Mouse (Mus musculus): ENCODE measurements around the gene Ythdf1. TPM values are rescaled to one million over a fixed set of nuclear protein-coding genes. Genes with fewer than 3 reads are reported as not detected.

Ythdf1 gene
- polyA plus RNA-seq, 1 experiment = 76.7 TPM

DNA sequence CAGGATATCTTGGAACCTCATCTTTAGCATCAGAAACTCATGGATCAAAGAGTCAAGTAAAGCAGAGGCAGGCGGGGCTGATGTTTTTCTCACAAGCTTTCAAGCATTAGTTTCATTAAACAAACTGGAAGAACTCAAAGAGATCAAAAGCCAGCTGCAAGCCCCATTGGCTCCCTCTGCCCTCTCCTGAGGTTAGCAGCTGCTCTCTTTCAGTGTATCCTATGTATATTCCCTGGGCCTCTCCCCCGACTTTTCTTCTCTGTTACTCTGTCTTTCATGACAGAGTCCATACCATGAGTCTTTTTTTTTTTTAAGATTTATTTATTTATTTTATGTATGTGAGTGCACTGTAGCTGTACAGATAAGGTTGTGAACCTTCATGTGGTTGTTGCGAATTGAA lies 39.4 kb upstream of the Ythdf1 start:
- Histone ChIP-seq H3K4me3 (ENCODE audit: control insufficient read depth, insufficient read depth, low read length) (no peak overlapping the region), H3K36me3 (ENCODE audit: control insufficient read depth, insufficient read depth, low read length) (no peaks in the 10 kb centered on the region), H3K4me1 (replicated peaks; ENCODE audit: control insufficient read depth, insufficient read depth, low read length) (no peaks in the 10 kb centered on the region), H3K27ac (ENCODE audit: control insufficient read depth, insufficient read depth, low read length) (no peak overlapping the region), H3K27me3 (ENCODE audit: control insufficient read depth, insufficient read depth, low read length) (peaks cover 2% of the 10 kb centered on the region; the same call in 1 of the 2 replicates)
- WGBS = 83% methylated on average over 3 of the region's 3 CpGs
- DNase-seq = no peak
- TF ChIP-seq CTCF (IDR thresholded peaks at IDR 0.05; ENCODE audit: borderline replicate concordance, control insufficient read depth, extremely low read depth, insufficient read depth, low read length, poor library complexity) = no peak
- TF ChIP-seq POLR2A (IDR thresholded peaks at IDR 0.05; ENCODE audit: control insufficient read depth, extremely low read depth, insufficient read depth, low read length, poor library complexity) = no peak

- TF ChIP-seq CTCF (IDR thresholded peaks at IDR 0.05; ENCODE audit: borderline replicate concordance, control insufficient read depth, extremely low read depth, insufficient read depth, low read length, poor library complexity) = no peak
- TF ChIP-seq POLR2A (IDR thresholded peaks at IDR 0.05; ENCODE audit: control insufficient read depth, extremely low read depth, insufficient read depth, low read length, poor library complexity) = no peak
- Histone ChIP-seq H3K27ac (ENCODE audit: control insufficient read depth, insufficient read depth, low read length) (no peak overlapping the region), H3K4me3 (ENCODE audit: control insufficient read depth, insufficient read depth, low read length) (no peak overlapping the region), H3K4me1 (replicated peaks; ENCODE audit: control insufficient read depth, insufficient read depth, low read length) (no peaks in the 10 kb centered on the region), H3K36me3 (ENCODE audit: control insufficient read depth, insufficient read depth, low read length) (no peaks in the 10 kb centered on the region), H3K27me3 (ENCODE audit: control insufficient read depth, insufficient read depth, low read length) (peaks cover 4% of the 10 kb centered on the region; the same call in 1 of the 2 replicates)
- no peak for DNase-seq
- 65% methylated on average over 7 of the region's 7 CpGs for WGBS
These were observed 38.9 kb upstream of the Ythdf1 start for GRCm38 (mm10) chr2:180959605-180960004.

GRCm38 (mm10) chr2:180954061-180955047 lies 33.6 kb upstream of the Ythdf1 start, which contains the start of gene Nkain4:
TSS of gene Nkain4 (minus strand) at chr2:180954699.
- Histone ChIP-seq H3K36me3 (ENCODE audit: control insufficient read depth, insufficient read depth, low read length) (no peaks in the 10 kb centered on the region), H3K4me3 (ENCODE audit: control insufficient read depth, insufficient read depth, low read length) (no peak within 1 kb of the TSS), H3K27ac (ENCODE audit: control insufficient read depth, insufficient read depth, low read length) (no peak within 1 kb of the TSS), H3K4me1 (replicated peaks; ENCODE audit: control insufficient read depth, insufficient read depth, low read length) (no peaks in the 10 kb centered on the region), H3K27me3 (ENCODE audit: control insufficient read depth, insufficient read depth, low read length) (peaks cover 8% of the 10 kb centered on the region)
- no peak for DNase-seq
- TF ChIP-seq CTCF (IDR thresholded peaks at IDR 0.05; ENCODE audit: borderline replicate concordance, control insufficient read depth, extremely low read depth, insufficient read depth, low read length, poor library complexity) (no peak), POLR2A (IDR thresholded peaks at IDR 0.05; ENCODE audit: control insufficient read depth, extremely low read depth, insufficient read depth, low read length, poor library complexity) (no peak)
- 5% methylated on average over 52 of the region's 52 CpGs for WGBS

DNA sequence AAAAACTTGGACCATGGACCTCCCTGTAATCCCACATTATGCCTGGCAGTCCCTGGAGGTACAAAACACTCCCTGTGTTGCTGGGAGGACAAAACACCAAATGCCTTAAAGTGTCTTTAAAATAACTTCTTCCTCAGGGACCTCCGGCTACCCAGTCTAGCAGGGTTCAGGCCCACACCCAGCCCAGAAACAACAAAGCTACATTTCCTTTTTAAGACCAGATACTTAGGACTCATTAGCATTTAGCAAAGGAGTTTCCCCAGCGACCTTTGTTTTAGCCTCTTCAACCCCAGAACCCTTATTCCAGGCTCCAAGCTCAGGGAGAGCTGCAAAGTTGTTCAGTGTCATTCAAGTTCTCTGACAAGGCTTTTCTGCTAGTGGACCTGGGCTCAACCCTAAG lies 32.9 kb upstream of the Ythdf1 start:
- Histone ChIP-seq H3K4me1 (replicated peaks; ENCODE audit: control insufficient read depth, insufficient read depth, low read length) (no peaks in the 10 kb centered on the region), H3K27me3 (ENCODE audit: control insufficient read depth, insufficient read depth, low read length) (peaks cover 8% of the 10 kb centered on the region), H3K36me3 (ENCODE audit: control insufficient read depth, insufficient read depth, low read length) (no peaks in the 10 kb centered on the region), H3K4me3 (ENCODE audit: control insufficient read depth, insufficient read depth, low read length) (no peak overlapping the region), H3K27ac (ENCODE audit: control insufficient read depth, insufficient read depth, low read length) (no peak overlapping the region)
- WGBS = 62% methylated on average over 2 of the region's 2 CpGs
- no peak for DNase-seq
- TF ChIP-seq CTCF (IDR thresholded peaks at IDR 0.05; ENCODE audit: borderline replicate concordance, control insufficient read depth, extremely low read depth, insufficient read depth, low read length, poor library complexity) (no peak), POLR2A (IDR thresholded peaks at IDR 0.05; ENCODE audit: control insufficient read depth, extremely low read depth, insufficient read depth, low read length, poor library complexity) (no peak)

- WGBS = 54% methylated on average over 9 of the region's 9 CpGs
- DNase-seq = no peak
- Histone ChIP-seq H3K36me3 (ENCODE audit: control insufficient read depth, insufficient read depth, low read length) (no peaks in the 10 kb centered on the region), H3K27me3 (ENCODE audit: control insufficient read depth, insufficient read depth, low read length) (peaks cover 8% of the 10 kb centered on the region), H3K4me3 (ENCODE audit: control insufficient read depth, insufficient read depth, low read length) (no peak overlapping the region), H3K4me1 (replicated peaks; ENCODE audit: control insufficient read depth, insufficient read depth, low read length) (no peaks in the 10 kb centered on the region), H3K27ac (ENCODE audit: control insufficient read depth, insufficient read depth, low read length) (no peak overlapping the region)
- TF ChIP-seq CTCF (IDR thresholded peaks at IDR 0.05; ENCODE audit: borderline replicate concordance, control insufficient read depth, extremely low read depth, insufficient read depth, low read length, poor library complexity) (no peak), POLR2A (IDR thresholded peaks at IDR 0.05; ENCODE audit: control insufficient read depth, extremely low read depth, insufficient read depth, low read length, poor library complexity) (no peak)
These were observed 32.0 kb upstream of the Ythdf1 start for GRCm38 (mm10) chr2:180952731-180953171.

DNA sequence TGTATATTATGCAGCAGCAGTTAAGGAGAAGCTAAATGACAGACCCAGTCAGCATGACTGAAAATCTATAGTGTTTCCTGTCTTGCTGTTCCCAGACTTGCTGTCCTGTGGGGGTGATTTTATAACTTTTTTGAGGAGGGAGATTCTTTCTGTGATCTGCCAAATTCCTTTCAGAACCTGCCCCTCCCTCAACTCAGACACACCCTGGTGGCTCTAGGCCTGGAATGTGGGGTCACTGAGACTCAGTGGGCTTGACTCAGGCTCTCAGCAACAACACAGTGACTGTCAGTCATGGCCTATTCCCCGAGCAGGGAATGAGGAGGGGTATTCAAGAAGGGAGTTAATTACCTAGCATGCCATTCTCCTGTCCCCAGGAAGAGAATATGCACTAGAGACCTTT lies 29.2 kb upstream of the Ythdf1 start:
- Histone ChIP-seq H3K27ac (ENCODE audit: control insufficient read depth, insufficient read depth, low read length) (no peak overlapping the region), H3K27me3 (ENCODE audit: control insufficient read depth, insufficient read depth, low read length) (peaks cover 5% of the 10 kb centered on the region), H3K36me3 (ENCODE audit: control insufficient read depth, insufficient read depth, low read length) (no peaks in the 10 kb centered on the region), H3K4me3 (ENCODE audit: control insufficient read depth, insufficient read depth, low read length) (no peak overlapping the region), H3K4me1 (replicated peaks; ENCODE audit: control insufficient read depth, insufficient read depth, low read length) (no peaks in the 10 kb centered on the region)
- no peak for TF ChIP-seq POLR2A (IDR thresholded peaks at IDR 0.05; ENCODE audit: control insufficient read depth, extremely low read depth, insufficient read depth, low read length, poor library complexity)
- TF ChIP-seq CTCF (IDR thresholded peaks at IDR 0.05; ENCODE audit: borderline replicate concordance, control insufficient read depth, extremely low read depth, insufficient read depth, low read length, poor library complexity) = no peak
- WGBS = 37% methylated on average over 1 of the region's 1 CpGs
- no peak for DNase-seq
